Mouse (Mus musculus) brown adipose tissue, adult 24 weeks (tissue): ENCODE data around the gene Aatf. TPM values are rescaled to one million over a fixed set of nuclear protein-coding genes. Genes with fewer than 3 reads are reported as not detected.
A peak's percentile ranks its signal among the peaks of the same experiment; 100 is the strongest.

Experiments
- H3K27ac ChIP-seq: fragments of 200-500 bp; replicated peaks from 2 replicates; pipeline ENCODE4 v1.5.1; 2012; ENCODE audit warnings: low read depth, mild to moderate bottlenecking, low read length
- H3K4me1 ChIP-seq: fragments of 200-500 bp; 2 replicates; pipeline ENCODE4 v1.6.1; 2012; ENCODE audit warnings: low read length, mixed read lengths; ENCODE audit not compliant: control insufficient read depth, insufficient read depth, insufficient read length
- H3K4me3 ChIP-seq: fragments of 200-500 bp; 2 replicates; pipeline ENCODE4 v1.5.1; 2012; ENCODE audit warnings: low read depth, mild to moderate bottlenecking, low read length, moderate library complexity; ENCODE audit not compliant: insufficient read depth
- polyA plus RNA-seq: library from polyadenylated mRNA; stranded (reverse); fragments of >200 nt; gene quantifications from 2 replicates; pipeline ENCODE4 v1.2.4, GENCODE M21; 2012; ENCODE audit not compliant: missing spikeins, insufficient read depth, insufficient read length

The Aatf gene
- polyA plus RNA-seq: 8.8 and 12.6 TPM in 2 replicates

DNA sequence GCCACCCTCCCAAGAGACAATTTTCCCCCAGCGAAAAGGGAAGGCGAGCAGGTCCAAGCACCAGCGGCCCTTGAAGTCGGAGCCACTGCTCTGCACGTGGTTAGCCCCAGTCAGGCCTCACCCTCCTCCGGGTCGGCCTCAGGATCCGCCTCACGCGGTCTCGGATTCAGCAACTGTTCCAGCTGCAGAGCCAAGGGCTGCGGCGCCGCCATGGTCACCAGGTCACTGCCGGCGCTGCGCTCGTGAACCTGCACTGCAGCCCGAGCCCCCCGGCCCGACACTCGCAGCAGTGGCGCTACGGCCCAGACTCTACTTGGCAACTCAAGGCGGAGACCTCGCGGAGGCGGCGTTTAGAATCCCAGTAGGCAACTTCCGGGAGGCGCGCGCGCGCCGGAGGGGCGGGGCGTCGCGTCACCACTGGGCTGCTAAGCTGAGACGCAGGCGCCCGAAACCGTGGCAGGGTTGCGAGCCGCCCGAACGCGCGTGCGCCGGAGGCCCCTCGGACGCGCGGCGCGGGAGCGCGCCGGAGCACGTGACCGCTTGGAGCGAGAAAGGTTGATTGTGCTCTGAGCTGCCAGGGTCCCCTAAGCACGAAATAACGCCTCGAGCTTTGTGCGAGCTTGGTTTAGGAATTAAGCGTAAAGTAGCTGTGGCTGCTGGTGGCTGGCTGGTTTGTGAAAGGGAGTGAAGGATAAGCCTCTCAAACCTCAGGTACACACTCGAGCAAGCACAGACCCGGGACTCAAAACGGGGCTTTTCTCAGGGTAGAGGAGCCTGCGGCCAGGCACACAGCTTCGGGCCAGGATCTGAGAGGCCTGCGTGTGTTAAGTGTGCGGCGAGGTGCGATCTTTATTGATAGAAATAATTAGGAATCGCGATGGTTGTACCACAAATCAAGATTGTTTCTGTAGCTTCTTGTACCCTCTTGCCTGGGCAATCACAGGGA is at the start of gene Aatf:
TSS of gene Aatf (minus strand) at position 352 of the 946 bp plus-strand sequence.
- H3K27ac ChIP-seq: no peak within 1 kb of the TSS; the same call in 1 of the 2 replicates
- no peaks in the 10 kb centered on the region for H3K4me1 ChIP-seq
- H3K4me3 ChIP-seq: peak within 1 kb of the TSS; percentile 86

- H3K4me3 ChIP-seq: no peak overlapping the region
- no peaks in the 10 kb centered on the region for H3K4me1 ChIP-seq
- no peak overlapping the region for H3K27ac ChIP-seq
Measured at GRCm38 (mm10) chr11:84562758-84563347, 49.5 kb upstream of the Aatf start.

GRCm38 (mm10) chr11:84561546-84561945 is 48.2 kb upstream of the Aatf start:
- Histone ChIP-seq H3K4me3 (no peak overlapping the region), H3K27ac (no peak overlapping the region), H3K4me1 (no peaks in the 10 kb centered on the region)

GRCm38 (mm10) chr11:84553821-84554450 is 40.6 kb upstream of the Aatf start:
- Histone ChIP-seq H3K4me3 (no peak overlapping the region), H3K4me1 (no peaks in the 10 kb centered on the region), H3K27ac (no peak overlapping the region)

DNA sequence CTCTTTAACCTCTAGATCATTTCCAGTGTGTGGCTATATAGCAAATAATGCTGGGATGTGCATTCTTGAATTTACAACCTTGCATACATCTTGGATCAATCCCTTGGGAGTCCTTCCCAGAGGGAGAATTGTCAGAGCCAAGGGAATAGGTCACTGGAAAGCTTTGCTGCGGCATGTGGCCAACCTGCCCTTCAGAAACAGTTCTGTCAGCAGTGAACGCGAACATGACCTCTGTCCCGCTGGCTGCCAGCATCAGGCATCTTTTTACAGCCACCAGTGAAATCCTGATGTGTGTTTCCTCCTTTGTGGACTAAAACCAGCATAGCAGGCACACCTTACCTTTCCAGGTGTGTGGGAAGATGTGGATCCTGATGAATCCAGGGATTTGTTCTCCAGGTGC is 38.0 kb upstream of the Aatf start:
- H3K4me1 ChIP-seq: no peaks in the 10 kb centered on the region
- H3K4me3 ChIP-seq: no peak overlapping the region
- H3K27ac ChIP-seq: no peak overlapping the region

GRCm38 (mm10) chr11:84549258-84549791 is 36.0 kb upstream of the Aatf start:
- no peaks in the 10 kb centered on the region for H3K4me1 ChIP-seq
- no peak overlapping the region for H3K27ac ChIP-seq
- no peak overlapping the region for H3K4me3 ChIP-seq

GRCm38 (mm10) chr11:84548293-84548692 is 35.0 kb upstream of the Aatf start:
- no peak overlapping the region for H3K27ac ChIP-seq
- H3K4me3 ChIP-seq: no peak overlapping the region
- H3K4me1 ChIP-seq: no peaks in the 10 kb centered on the region

DNA sequence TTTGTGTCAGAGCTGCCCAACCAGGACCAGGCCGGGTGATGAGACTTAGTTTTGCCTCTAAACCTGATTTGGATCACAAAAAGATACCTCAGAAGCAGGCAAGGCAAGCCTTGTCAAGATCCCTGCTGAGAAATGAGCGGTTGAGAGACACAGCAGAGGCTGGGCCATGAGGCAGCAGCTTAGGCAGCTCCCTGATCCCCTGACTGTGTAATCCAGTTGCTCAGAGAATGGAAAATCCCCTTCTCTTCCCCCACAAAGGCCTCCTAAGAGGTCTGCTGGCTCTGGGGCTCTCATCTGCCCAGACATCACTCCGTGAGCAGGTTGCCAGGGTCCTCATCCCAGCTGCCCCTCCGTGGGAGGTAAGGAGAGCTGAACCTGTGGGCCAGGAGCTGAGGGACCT is 26.7 kb upstream of the Aatf start:
- H3K4me3 ChIP-seq: no peak overlapping the region
- no peaks in the 10 kb centered on the region for H3K4me1 ChIP-seq
- H3K27ac ChIP-seq: no peak overlapping the region

DNA sequence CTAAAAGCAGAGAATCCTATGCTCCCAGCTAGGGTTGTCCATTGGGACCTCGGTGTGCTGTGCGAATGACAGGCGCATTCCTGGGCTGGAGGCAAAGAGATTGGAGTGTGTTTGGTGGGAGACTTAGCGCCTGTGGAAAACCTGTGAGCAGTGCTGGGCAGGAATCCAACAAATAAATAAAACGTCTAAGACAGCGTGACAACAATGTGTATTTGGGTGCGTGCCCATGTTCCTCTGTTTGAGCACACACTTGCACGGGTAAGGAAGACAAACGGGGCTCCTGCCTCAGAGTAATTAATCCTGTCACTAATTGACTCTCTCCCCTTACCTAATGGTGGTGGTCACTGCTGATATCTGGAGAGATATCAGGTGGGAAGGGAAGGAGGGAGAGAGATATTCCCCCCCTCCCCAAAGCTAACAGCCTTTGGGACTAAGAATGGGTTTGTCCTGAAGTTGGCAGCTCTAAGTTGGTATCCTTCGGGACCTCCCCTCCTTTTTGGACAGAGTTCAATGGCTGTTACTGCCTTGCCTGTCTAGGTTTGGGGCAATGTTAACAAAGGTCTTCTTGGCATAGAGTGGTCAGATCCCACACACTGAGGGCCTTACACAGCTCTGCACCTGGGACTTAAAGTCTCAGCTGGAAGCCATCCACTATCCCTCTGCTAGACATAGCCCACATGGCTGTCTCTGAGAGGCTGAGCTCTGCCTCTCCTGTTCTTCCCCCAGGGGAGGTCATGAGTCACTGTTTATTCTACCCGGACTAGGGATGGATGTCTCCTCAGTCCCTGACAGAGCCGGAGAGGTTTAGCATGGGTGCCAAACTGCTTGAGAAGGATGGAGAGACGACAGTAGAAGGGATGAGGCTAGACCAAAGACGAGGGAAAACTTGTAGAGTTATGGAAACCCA is 16.7 kb upstream of the Aatf start:
- H3K4me1 ChIP-seq: no peaks in the 10 kb centered on the region
- H3K27ac ChIP-seq: no peak overlapping the region
- no peak overlapping the region for H3K4me3 ChIP-seq

GRCm38 (mm10) chr11:84529143-84529755 is 15.9 kb upstream of the Aatf start:
- H3K4me3 ChIP-seq: no peak overlapping the region
- no peaks in the 10 kb centered on the region for H3K4me1 ChIP-seq
- no peak overlapping the region for H3K27ac ChIP-seq

DNA sequence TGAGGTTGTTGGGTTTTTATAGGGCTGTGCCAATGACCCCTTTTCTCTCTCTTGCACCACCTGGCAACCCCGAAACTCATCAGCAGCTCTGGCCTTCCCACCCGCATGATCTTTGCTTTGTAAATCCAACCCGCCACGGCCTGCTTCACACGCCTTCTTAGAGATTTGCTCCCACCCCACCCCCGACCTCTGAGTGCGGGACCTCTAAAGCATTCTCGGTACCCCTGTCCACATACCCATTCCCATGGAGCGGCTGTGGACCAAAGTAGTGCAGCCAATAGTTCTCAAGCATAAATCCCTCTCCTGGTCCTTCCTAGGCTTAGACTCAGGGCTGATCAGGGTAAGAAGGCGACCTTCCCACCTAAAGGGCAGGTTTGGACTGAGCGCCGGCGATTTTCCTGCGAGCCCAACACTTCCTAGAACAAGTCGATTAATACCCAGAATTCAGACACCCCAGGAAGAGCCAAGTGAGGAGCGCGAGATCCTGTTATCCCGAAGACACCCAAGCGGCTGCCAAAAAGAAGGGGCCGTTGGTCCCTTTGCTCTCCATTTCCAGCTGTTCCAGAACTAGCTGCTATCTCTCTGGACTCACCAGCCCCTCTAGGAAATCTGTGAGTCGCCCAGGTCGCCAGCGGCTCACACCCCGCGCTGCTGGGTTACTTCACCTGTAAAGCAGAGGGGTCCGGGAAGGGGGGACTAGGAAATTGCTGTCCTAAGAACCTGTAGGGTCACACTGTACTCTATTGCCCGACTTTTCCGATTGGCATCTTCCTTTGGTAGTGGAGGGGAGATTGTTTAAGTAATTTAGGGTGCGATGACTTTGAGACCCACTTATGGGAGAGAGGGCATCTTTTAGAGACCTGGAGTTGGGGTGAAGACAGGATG is 13.9 kb upstream of the Aatf start:
- Histone ChIP-seq H3K27ac (no peak overlapping the region), H3K4me3 (no peak overlapping the region), H3K4me1 (peaks cover 5% of the 10 kb centered on the region)

DNA sequence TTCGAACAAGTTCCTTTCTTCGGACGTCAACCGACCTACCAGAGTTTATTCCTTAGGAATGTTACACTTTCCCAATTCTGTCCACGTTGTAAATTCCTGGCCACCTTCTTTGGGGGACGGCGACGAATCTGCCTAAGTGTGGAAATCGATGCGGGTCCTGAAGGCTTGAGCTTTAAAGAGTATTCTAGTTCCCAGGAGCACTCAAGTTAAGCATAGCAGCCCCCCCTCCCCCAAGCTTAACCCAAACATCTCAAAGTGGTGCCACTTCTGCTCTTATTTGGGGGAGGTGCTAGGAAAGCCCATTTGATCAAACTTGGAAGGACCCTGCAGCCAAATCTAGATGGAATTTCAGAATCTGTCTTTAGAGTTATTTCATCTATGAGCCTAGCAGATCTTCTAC is 13.1 kb upstream of the Aatf start:
- Histone ChIP-seq H3K27ac (no peak overlapping the region), H3K4me1 (peaks cover 5% of the 10 kb centered on the region), H3K4me3 (no peak overlapping the region)

DNA sequence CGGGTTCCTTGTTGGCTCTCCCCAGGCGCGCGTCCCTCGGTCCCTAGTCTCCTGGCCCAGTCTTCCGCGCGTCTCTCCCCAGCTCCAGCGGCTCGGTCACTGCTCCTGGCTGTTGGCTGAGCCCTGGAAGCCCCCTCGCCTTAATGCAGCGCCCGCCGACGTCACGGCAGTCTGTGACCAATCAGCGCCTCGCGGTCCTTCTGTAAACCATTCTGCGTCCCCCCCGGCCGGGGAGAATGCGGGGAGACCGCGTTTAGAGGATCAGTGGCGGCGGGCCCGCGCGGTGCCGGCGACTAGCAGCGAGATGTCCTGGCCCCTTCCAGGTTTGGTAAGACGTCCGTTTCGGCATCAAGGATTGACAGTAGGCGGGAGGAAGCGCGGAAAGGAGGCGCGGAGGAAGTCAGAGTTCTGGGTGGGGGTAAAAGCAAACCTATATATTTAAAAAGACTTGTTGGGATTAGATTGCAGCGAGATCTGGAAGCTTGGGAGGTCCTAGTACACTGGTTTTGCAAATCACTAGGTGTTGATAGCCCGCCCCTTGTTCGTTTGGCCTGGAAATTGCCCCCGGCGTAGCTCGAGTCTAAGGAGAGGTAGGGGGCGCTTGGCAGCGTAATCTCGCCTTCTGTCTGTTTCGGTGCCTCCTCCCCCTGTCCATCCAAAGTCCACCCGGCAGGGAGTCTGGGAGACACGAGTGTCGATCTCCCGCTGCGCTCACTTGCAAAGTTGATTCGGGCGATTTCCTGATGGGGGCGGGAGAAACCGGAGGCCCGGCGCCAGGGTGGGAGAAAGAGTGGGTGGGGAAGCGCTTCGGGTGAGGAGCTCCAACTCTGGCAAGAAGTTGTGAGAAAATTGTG is 12.3 kb upstream of the Aatf start, which contains the start of gene Lhx1:
TSS of gene Lhx1 (minus strand) at position 115 of the 854 bp plus-strand sequence.
- H3K27ac ChIP-seq: no peak within 1 kb of the TSS
- H3K4me3 ChIP-seq: peak within 1 kb of the TSS; percentile 44
- peaks cover 5% of the 10 kb centered on the region for H3K4me1 ChIP-seq
